Mouse (Mus musculus) CH12.LX (cell line): ENCODE measurements around the gene Acss3. TPM values are rescaled to one million over a fixed set of nuclear protein-coding genes. Genes with fewer than 3 reads are reported as not detected.

Experiments
- DNase-seq: peaks from one replicate; pipeline ENCODE4 v3.0.0-alpha.2; 2013; ENCODE audit errors: extremely low read depth
- H3K27ac ChIP-seq: 2 replicates; pipeline ENCODE4 v1.5.1; 2012; ENCODE audit warnings: low read depth, mild to moderate bottlenecking, control low read depth, moderate library complexity; ENCODE audit not compliant: insufficient read depth
- H3K27me3 ChIP-seq: replicated peaks from 2 replicates; pipeline ENCODE3; 2012; ENCODE audit warnings: inconsistent platforms
- H3K36me3 ChIP-seq, 2 experiments: replicated peaks in 1 of 2; 2 replicates each; pipeline versions ENCODE3 to v1.6.1; 2012; ENCODE audit warnings: inconsistent platforms in 1 of 2, low read length in 1 of 2, mild to moderate bottlenecking in 1 of 2, mixed read lengths in 1 of 2, moderate library complexity in 1 of 2; ENCODE audit not compliant: control insufficient read depth in 1 of 2, insufficient read depth in 1 of 2
- H3K4me1 ChIP-seq, 2 experiments: 2 replicates each; pipeline ENCODE4 v1.6.1; 2012; ENCODE audit warnings: inconsistent platforms in 1 of 2, moderate library complexity in 1 of 2; ENCODE audit not compliant: insufficient read depth in 2 of 2, control insufficient read depth in 1 of 2
- H3K4me2 ChIP-seq: 2 replicates; pipeline ENCODE4 v1.6.1; 2012; ENCODE audit warnings: low read depth, mild to moderate bottlenecking, control low read depth; ENCODE audit not compliant: poor library complexity, insufficient read depth, severe bottlenecking
- H3K4me3 ChIP-seq, 3 experiments: fragments of 150-350 bp in 1 of 3; sonication (generic) in 1 of 3; replicated peaks in 1 of 3; 2 replicates each; pipeline versions ENCODE3 to v1.5.1; 2011 to 2012; ENCODE audit warnings: low read depth in 2 of 3, low read length in 2 of 3, mild to moderate bottlenecking in 2 of 3, moderate library complexity in 2 of 3, control low read depth in 1 of 3, improper control_type of control experiment in 1 of 3, inconsistent platforms in 1 of 3, mixed read lengths in 1 of 3; ENCODE audit not compliant: poor library complexity in 1 of 3
- H3K79me2 ChIP-seq: replicated peaks from 2 replicates; pipeline ENCODE4 v1.6.1; 2012; ENCODE audit warnings: mild to moderate bottlenecking, moderate library complexity; ENCODE audit not compliant: control insufficient read depth, poor library complexity, insufficient read depth, severe bottlenecking; ENCODE audit errors: extremely low read depth
- H3K9ac ChIP-seq: 2 replicates; pipeline ENCODE4 v1.6.1; 2012; ENCODE audit warnings: low read depth, mild to moderate bottlenecking, control low read depth, moderate library complexity; ENCODE audit not compliant: insufficient read depth
- H3K9me3 ChIP-seq: replicated peaks from 2 replicates; pipeline ENCODE3; 2012; ENCODE audit warnings: low read length, inconsistent platforms, mixed read lengths
- BHLHE40 ChIP-seq: IDR thresholded peaks from 2 replicates; pipeline ENCODE4 v1.6.1; 2011; ENCODE audit warnings: mild to moderate bottlenecking, low read depth, low read length, improper control_type of control experiment
- CTCF ChIP-seq, 2 experiments: IDR thresholded peaks in 1 of 2; conservative IDR thresholded peaks in 1 of 2; 2 replicates each; pipeline ENCODE4 v1.5.1; 2011 to 2012; ENCODE audit warnings: low read depth in 2 of 2, low read length in 2 of 2, improper control_type of control experiment in 1 of 2, inconsistent platforms in 1 of 2, mild to moderate bottlenecking in 1 of 2, moderate library complexity in 1 of 2
- E2F4 ChIP-seq: IDR thresholded peaks from 2 replicates; pipeline ENCODE4 v1.6.1; 2011; ENCODE audit warnings: low read depth, low read length, improper control_type of control experiment; ENCODE audit not compliant: insufficient replicate concordance
- EP300 ChIP-seq: IDR thresholded peaks from 2 replicates; pipeline ENCODE4 v1.6.1; 2011; ENCODE audit warnings: low read length, improper control_type of control experiment
- ETS1 ChIP-seq: conservative IDR thresholded peaks from 2 replicates; pipeline ENCODE4 v1.6.1; 2012; ENCODE audit warnings: low read depth, mild to moderate bottlenecking, inconsistent platforms, low read length, improper control_type of control experiment, moderate library complexity
- GABPA ChIP-seq: IDR thresholded peaks from 2 replicates; pipeline ENCODE4 v1.6.1; 2012; ENCODE audit warnings: low read depth, low read length, improper control_type of control experiment, inconsistent platforms; ENCODE audit not compliant: insufficient replicate concordance
- HCFC1 ChIP-seq: IDR thresholded peaks from 2 replicates; pipeline ENCODE4 v1.6.1; 2012; ENCODE audit warnings: low read depth, mild to moderate bottlenecking, inconsistent platforms, low read length, improper control_type of control experiment
- IRF4 ChIP-seq: IDR thresholded peaks from 2 replicates; pipeline ENCODE4 v1.6.1; 2014; ENCODE audit warnings: low read depth, mild to moderate bottlenecking, inconsistent platforms, low read length, improper control_type of control experiment
- KAT2A ChIP-seq: IDR thresholded peaks from 2 replicates; pipeline ENCODE4 v1.6.1; 2012; ENCODE audit warnings: low read length, improper control_type of control experiment, inconsistent platforms; ENCODE audit not compliant: insufficient replicate concordance
- MAX ChIP-seq: IDR thresholded peaks from 2 replicates; pipeline ENCODE4 v1.6.1; 2011; ENCODE audit warnings: low read length, improper control_type of control experiment
- MEF2A ChIP-seq: IDR thresholded peaks from 2 replicates; pipeline ENCODE4 v1.6.1; 2014; ENCODE audit warnings: low read depth, mild to moderate bottlenecking, inconsistent platforms, low read length, improper control_type of control experiment, borderline replicate concordance
- MXI1 ChIP-seq: IDR thresholded peaks from 2 replicates; pipeline ENCODE4 v1.6.1; 2011; ENCODE audit warnings: mild to moderate bottlenecking, low read depth, low read length, improper control_type of control experiment
- MYC ChIP-seq: IDR thresholded peaks from 2 replicates; pipeline ENCODE4 v1.6.1; 2011; ENCODE audit warnings: low read depth, mild to moderate bottlenecking, improper control_type of control experiment, low read length
- NELFE ChIP-seq: IDR thresholded peaks from 2 replicates; pipeline ENCODE4 v1.6.1; 2011; ENCODE audit warnings: low read depth, low read length, improper control_type of control experiment
- NRF1 ChIP-seq: IDR thresholded peaks from 2 replicates; pipeline ENCODE4 v1.6.1; 2014; ENCODE audit warnings: low read depth, mild to moderate bottlenecking, inconsistent platforms, low read length, improper control_type of control experiment, moderate library complexity
- POLR2A ChIP-seq: IDR thresholded peaks from 2 replicates; pipeline ENCODE4 v1.6.1; 2011; ENCODE audit warnings: low read depth, mild to moderate bottlenecking, improper control_type of control experiment, low read length
- POLR2AphosphoS2 ChIP-seq: IDR thresholded peaks from 2 replicates; pipeline ENCODE4 v1.6.1; 2011; ENCODE audit warnings: low read depth, low read length, improper control_type of control experiment
- RCOR1 ChIP-seq: conservative IDR thresholded peaks from 2 replicates; pipeline ENCODE4 v1.6.1; 2012; ENCODE audit warnings: low read depth, mild to moderate bottlenecking, inconsistent platforms, low read length, improper control_type of control experiment
- TBP ChIP-seq: conservative IDR thresholded peaks from 2 replicates; pipeline ENCODE4 v1.6.1; 2011; ENCODE audit warnings: low read depth, low read length, improper control_type of control experiment
- USF1 ChIP-seq: IDR thresholded peaks from 2 replicates; pipeline ENCODE4 v1.6.1; 2014; ENCODE audit warnings: low read depth, mild to moderate bottlenecking, inconsistent platforms, low read length, improper control_type of control experiment
- USF2 ChIP-seq: conservative IDR thresholded peaks from 2 replicates; pipeline ENCODE4 v1.6.1; 2011; ENCODE audit warnings: low read depth, low read length, improper control_type of control experiment
- ZC3H11A ChIP-seq: IDR thresholded peaks from 2 replicates; pipeline ENCODE4 v1.6.1; 2012; ENCODE audit warnings: low read depth, mild to moderate bottlenecking, inconsistent platforms, low read length, improper control_type of control experiment
- ZMIZ1 ChIP-seq: IDR thresholded peaks from 2 replicates; pipeline ENCODE4 v1.6.1; 2012; ENCODE audit warnings: low read depth, mild to moderate bottlenecking, inconsistent platforms, low read length, improper control_type of control experiment
- ZNF384 ChIP-seq: IDR thresholded peaks from 2 replicates; pipeline ENCODE4 v1.6.1; 2012; ENCODE audit warnings: low read depth, low read length, improper control_type of control experiment, inconsistent platforms
- dilution Hi-C: fragments of 300-500 bp; cut with MboI; formaldehyde crosslinking; loops from 2 replicates; pipeline ENCODE4 v1.14.3; 2020; ENCODE audit warnings: low sequenced_read_pairs; ENCODE audit not compliant: extremely low pct_unique_long_range_greater_than_20kb, extremely low pct_ligation_motif_present
- in situ Hi-C: fragments of 300-500 bp; cut with MboI; formaldehyde crosslinking; loops from 3 replicates; pipeline ENCODE4 v1.14.3; 2019; ENCODE audit warnings: low sequenced_read_pairs, low pct_ligation_motif_present, low pct_unique_long_range_greater_than_20kb, mixed read lengths
- polyA plus RNA-seq: library from polyadenylated mRNA; unstranded; fragments of >175 nt; gene quantifications from 2 replicates; pipeline ENCODE4 v1.2.1, GENCODE M21; 2012; ENCODE audit warnings: low read depth; ENCODE audit not compliant: insufficient read length
- total RNA-seq, 2 experiments: library from RNA; depleted of rRNA; stranded (reverse); fragments of 300-350 nt in 1 of 2; fragments of >200 nt in 1 of 2; gene quantifications; 2 replicates each; pipeline ENCODE4 v1.2.3; 2012 to 2014

Gene Acss3
- total and polyA plus RNA-seq, 3 experiments: not detected

GRCm38 (mm10) chr10:107094452-107094851, 29.0 kb downstream of the Acss3 start:
- Histone ChIP-seq H3K4me1 (no peaks in the 10 kb centered on the region), H3K36me3 (no peaks in the 10 kb centered on the region), H3K9ac (no peak overlapping the region), H3K9me3 (peaks cover 30% of the 10 kb centered on the region)
- no peak for DNase-seq
- TF ChIP-seq BHLHE40 (no peak), ZMIZ1 (no peak), KAT2A (no peak), CTCF (conservative IDR thresholded peaks at IDR 0.05 in 1 of 2, IDR thresholded peaks at IDR 0.05 in 1 of 2; ENCODE audit: low read depth in 2 of 2, low read length in 2 of 2) (no peak), E2F4 (no peak), TBP (no peak), POLR2AphosphoS2 (no peak), NELFE (no peak), MEF2A (no peak), USF2 (no peak)
- TF ChIP-seq, all 38 proteins: peak for 0
- H3K27me3 ChIP-seq: no peaks in the 10 kb centered on the region
- dilution Hi-C loops: no loop called here
- no peak overlapping the region for H3K4me3 ChIP-seq
- no peak overlapping the region for H3K4me2 ChIP-seq
- in situ Hi-C loops: no loop called here
- H3K79me2 ChIP-seq: no peaks in the 10 kb centered on the region
- no peak overlapping the region for H3K27ac ChIP-seq

GRCm38 (mm10) chr10:107053846-107054624, 69.4 kb downstream of the Acss3 start:
- no peak for DNase-seq
- peaks cover 28% of the 10 kb centered on the region for H3K9me3 ChIP-seq
- dilution Hi-C loops: no loop called here
- H3K4me1 ChIP-seq: no peaks in the 10 kb centered on the region
- in situ Hi-C loops: no loop called here
- no peak overlapping the region for H3K4me3 ChIP-seq
- no peaks in the 10 kb centered on the region for H3K27me3 ChIP-seq
- H3K27ac ChIP-seq: no peak overlapping the region
- H3K36me3 ChIP-seq: no peaks in the 10 kb centered on the region
- no peak overlapping the region for H3K9ac ChIP-seq
- no peaks in the 10 kb centered on the region for H3K79me2 ChIP-seq
- no peak for TF ChIP-seq MYC
- TF ChIP-seq HCFC1: no peak
- no peak for TF ChIP-seq NRF1
- TF ChIP-seq ZNF384: no peak
- no peak for TF ChIP-seq USF1
- TF ChIP-seq MAX: no peak
- no peak for TF ChIP-seq IRF4
- TF ChIP-seq ZC3H11A: no peak
- no peak for TF ChIP-seq CTCF (conservative IDR thresholded peaks at IDR 0.05 in 1 of 2, IDR thresholded peaks at IDR 0.05 in 1 of 2; ENCODE audit: low read depth in 2 of 2, low read length in 2 of 2)
- no peak for TF ChIP-seq RCOR1
- TF ChIP-seq ETS1: no peak
- TF ChIP-seq TBP: no peak
- no peak for TF ChIP-seq GABPA
- no peak for TF ChIP-seq MXI1
- no peak for TF ChIP-seq NELFE
- no peak for TF ChIP-seq MEF2A
- no peak for TF ChIP-seq EP300
- no peak for TF ChIP-seq POLR2A
- no peak overlapping the region for H3K4me2 ChIP-seq
